Mouse (Mus musculus) thymus, adult 2 months (tissue): ENCODE measurements at regions not wholly inside any gene's neighbourhood (a gene's known extent, or its start where the extent isn't known, plus 50 kb on each side); places are given as distances from the start of the nearest gene placed in this dataset.

Source experiments
- CTCF ChIP-seq: fragments of 200-500 bp; IDR thresholded peaks from 2 replicates; pipeline ENCODE4 v1.5.1; 2012; ENCODE audit warnings: mild to moderate bottlenecking, control low read depth, low read length, moderate library complexity, borderline replicate concordance; ENCODE audit not compliant: control insufficient read depth, poor library complexity, insufficient read depth; ENCODE audit errors: extremely low read depth
- POLR2A ChIP-seq: fragments of 200-500 bp; IDR thresholded peaks from 2 replicates; pipeline ENCODE4 v1.6.1; 2012; ENCODE audit warnings: mild to moderate bottlenecking, low read length, control low read depth, moderate library complexity; ENCODE audit not compliant: control insufficient read depth, poor library complexity, insufficient read depth; ENCODE audit errors: extremely low read depth

- TF ChIP-seq CTCF (no peak), POLR2A (no peak)
These were observed 142.1 kb downstream of the Psmg1 start for GRCm38 (mm10) chr16:95848555-95849082.
